Comparison of ENCODE assay signal across 9 mouse cellular contexts in genomic region chr19:3853121-3853520, GRCm38 (mm10). TPM values are rescaled to one million over a fixed set of nuclear protein-coding genes. Genes with fewer than 3 reads are reported as not detected.
DNase-seq lines count a peak whose midpoint lies in the region; ATAC-seq and TF ChIP-seq lines count a peak whose summit lies in the region.
"Had no signal": no experiment of that assay in that cellular context is flagged by ENCODE, and none has a peak within 500 bp of the region (broad histone marks: within the 10 kb centered on the region; RNA-seq: fewer than 3 reads in every experiment).

No protein-coding gene starts in this region.

- H3K4me2 ChIP-seq in heart, embryonic 11.5 days: peak overlapping the region; percentile 82
- peak overlapping the region; percentile 68 for H3K4me2 ChIP-seq in forebrain, embryonic 14.5 days (ENCODE audit: low read length)
- peak overlapping the region; percentile 100 for H3K4me2 ChIP-seq in liver, embryonic 14.5 days (ENCODE audit: low read depth)

- H3K27ac ChIP-seq in heart, embryonic 11.5 days (ENCODE audit: low read depth, low read length): no peak overlapping the region
- H3K27ac ChIP-seq in forebrain, embryonic 14.5 days (ENCODE audit: low read depth, low read length): no peak overlapping the region
- no peak overlapping the region for H3K27ac ChIP-seq in liver, embryonic 14.5 days

- peaks cover 20% of the 10 kb centered on the region for H3K4me1 ChIP-seq in heart, embryonic 11.5 days (ENCODE audit: control insufficient read depth, insufficient read depth, low read length)
- H3K4me1 ChIP-seq in forebrain, embryonic 14.5 days (ENCODE audit: control insufficient read depth, insufficient read depth, low read length): peaks cover 21% of the 10 kb centered on the region
- H3K4me1 ChIP-seq in liver, embryonic 14.5 days (replicated peaks; ENCODE audit: control insufficient read depth in 2 of 2, insufficient read depth in 2 of 2, low read length in 1 of 2): peaks cover 5 to 17% of the 10 kb centered on the region in 2 experiments

- 89% methylated on average over 10 of the region's 10 CpGs for WGBS in heart, embryonic 11.5 days (ENCODE audit: insufficient replicate concordance)
- WGBS in forebrain, embryonic 14.5 days: 91% methylated on average over 10 of the region's 10 CpGs
- 70% methylated on average over 10 of the region's 10 CpGs for WGBS in liver, embryonic 14.5 days (ENCODE audit: insufficient replicate concordance)

- peak overlapping the region; percentile 6 for H3ac ChIP-seq in C2C12 (ENCODE audit: control insufficient read depth, insufficient read length, low read depth)

- DNase-seq in heart, postnatal 14 days: no peak
- no peak for DNase-seq in forebrain, embryonic 14.5 days (ENCODE audit: low spot score)
- DNase-seq in liver, embryonic 14.5 days (ENCODE audit: low read depth in 3 of 3, low spot score in 3 of 3): no peak
- no peak for DNase-seq in frontal cortex, postnatal 14 days (ENCODE audit: low spot score in 2 of 2)
- no peak for DNase-seq in spleen, postnatal 14 days (ENCODE audit: low spot score in 2 of 2)
- no peak for DNase-seq in thymus, postnatal 0 days (ENCODE audit: low spot score)
- DNase-seq: thymus, postnatal 14 days had no signal

- intact Hi-C loops in heart, postnatal 14 days (cut with DNase I): loop anchor here (5.0 kb wide), 1 partner anchor 84 kb away; the partner anchor contains the start of gene Unc93b1

- H3K9ac ChIP-seq in heart, embryonic 11.5 days (ENCODE audit: low read depth, low read length): no peak overlapping the region
- no peak overlapping the region for H3K9ac ChIP-seq in forebrain, embryonic 14.5 days (ENCODE audit: low read length)
- H3K9ac ChIP-seq in liver, embryonic 14.5 days (replicated peaks): no peak overlapping the region

- no peaks in the 10 kb centered on the region for H3K36me3 ChIP-seq in heart, embryonic 11.5 days (ENCODE audit: control insufficient read depth, insufficient read depth, low read length)
- H3K36me3 ChIP-seq in C2C12 (ENCODE audit: control insufficient read depth, insufficient read depth): peaks cover 12% of the 10 kb centered on the region
- H3K36me3 ChIP-seq in forebrain, embryonic 14.5 days (ENCODE audit: control insufficient read depth, insufficient read depth, low read length): no peaks in the 10 kb centered on the region
- no peaks in the 10 kb centered on the region for H3K36me3 ChIP-seq in liver, embryonic 14.5 days (replicated peaks; ENCODE audit: control insufficient read depth, insufficient read depth, low read depth)

- H3K79me3 ChIP-seq in C2C12 (ENCODE audit: low read depth): peaks cover 50% of the 10 kb centered on the region

- peak overlapping the region; percentile 76 for H3K4me3 ChIP-seq in heart, embryonic 11.5 days (ENCODE audit: low read depth, low read length)
- peak overlapping the region; percentile 57 for H3K4me3 ChIP-seq in C2C12 (ENCODE audit: insufficient read depth, poor library complexity, severe bottlenecking)
- H3K4me3 ChIP-seq in forebrain, embryonic 14.5 days (ENCODE audit: low read depth, low read length): peak overlapping the region; percentile 89
- peak overlapping the region in 1 of 2 experiments; percentile 80; a peak in 2 of 4 replicates for H3K4me3 ChIP-seq in liver, embryonic 14.5 days (ENCODE audit: insufficient read depth in 1 of 2, low read depth in 2 of 2, low read length in 2 of 2)

- peaks cover 60% of the 10 kb centered on the region for H3K79me2 ChIP-seq in C2C12 (ENCODE audit: control insufficient read depth, insufficient read depth)

- TF ChIP-seq CTCF in C2C12 (IDR thresholded peaks at IDR 0.05; ENCODE audit: control insufficient read depth, insufficient read depth, insufficient read length): no peak
- no peak for TF ChIP-seq CTCF in liver, embryonic 14.5 days (IDR thresholded peaks at IDR 0.05; ENCODE audit: low read depth)

- no peak for ATAC-seq in heart, embryonic 11.5 days (replicated peaks; ENCODE audit: insufficient number of reproducible peaks, low FRiP score, low TSS enrichment)
- no peak for ATAC-seq in forebrain, embryonic 14.5 days
- ATAC-seq in liver, embryonic 14.5 days (ENCODE audit: insufficient read depth): no peak

- H3K9me3 ChIP-seq in heart, embryonic 11.5 days (replicated peaks; ENCODE audit: control insufficient read depth, low read length): no peaks in the 10 kb centered on the region
- no peaks in the 10 kb centered on the region for H3K9me3 ChIP-seq in forebrain, embryonic 14.5 days (replicated peaks; ENCODE audit: control insufficient read depth, low read length)
- H3K9me3 ChIP-seq in liver, embryonic 14.5 days (ENCODE audit: control insufficient read depth, low read length): no peaks in the 10 kb centered on the region

- no peak for TF ChIP-seq EP300 in liver, embryonic 14.5 days (IDR thresholded peaks at IDR 0.05; ENCODE audit: low read depth)

- H3K27me3 ChIP-seq in heart, embryonic 11.5 days (ENCODE audit: control insufficient read depth, insufficient read depth, low read length): no peaks in the 10 kb centered on the region
- no peaks in the 10 kb centered on the region for H3K27me3 ChIP-seq in C2C12 (ENCODE audit: control insufficient read depth, insufficient read depth, insufficient read length)
- no peaks in the 10 kb centered on the region for H3K27me3 ChIP-seq in forebrain, embryonic 14.5 days (replicated peaks; ENCODE audit: control insufficient read depth, insufficient read depth, low read length)
- no peaks in the 10 kb centered on the region for H3K27me3 ChIP-seq in liver, embryonic 14.5 days (ENCODE audit: control insufficient read depth, insufficient read depth, low read length)

TF ChIP-seq in C2C12, 6 proteins besides CTCF, POLR2A, EP300 and RAD21:
- TF ChIP-seq MYOG (IDR thresholded peaks at IDR 0.05; ENCODE audit: control insufficient read depth, extremely low read depth, insufficient read length) (no peak), USF1 (IDR thresholded peaks at IDR 0.05; ENCODE audit: low read depth) (no peak), MYOD1 (IDR thresholded peaks at IDR 0.05; ENCODE audit: control insufficient read depth, insufficient read length, low read depth) (no peak), MAX (IDR thresholded peaks at IDR 0.05) (no peak), CEBPB (IDR thresholded peaks at IDR 0.05; ENCODE audit: low read depth) (no peak), FOSL1 (IDR thresholded peaks at IDR 0.05; ENCODE audit: insufficient read depth, low read length, poor library complexity, severe bottlenecking) (no peak)
TF ChIP-seq in C2C12: peak in this region for 0.

RNA-seq across cellular contexts. Expression of gene Chka, which starts 1.5 kb away (rescaled TPM):
- polyA plus RNA-seq in heart, embryonic 11.5 days (2014; fragmentation: Nextera tagmentation; extraction: Ambion mirVana): 26.6 and 27.9 TPM in 2 replicates
- 10 to 100 TPM; 15.1 to 15.7 TPM for total RNA-seq in heart, postnatal 14 days (2021)
- polyA plus RNA-seq in C2C12 (2012; fragmentation: generic; extraction: Trizol): 30.9 TPM
- polyA plus RNA-seq in forebrain, embryonic 14.5 days (2014; fragmentation: Nextera tagmentation; extraction: Ambion mirVana): 32.0 and 49.5 TPM in 2 replicates
- polyA plus RNA-seq in liver, embryonic 14.5 days (2012; rRNA removed): 13.2 and 17.0 TPM in 2 replicates
- polyA plus RNA-seq in liver, embryonic 14.5 days (2014; fragmentation: Nextera tagmentation; extraction: Ambion mirVana): 10.3 and 13.1 TPM in 2 replicates
- polyA plus RNA-seq in thymus, postnatal 0 days (2015; fragmentation: Nextera tagmentation; extraction: Ambion mirVana): 17.8 and 26.2 TPM in 2 replicates

RNA-seq across cellular contexts. Expression of gene Tcirg1, which starts 53.8 kb away (rescaled TPM):
- polyA plus RNA-seq in heart, embryonic 11.5 days (2014; fragmentation: Nextera tagmentation; extraction: Ambion mirVana): 16.2 and 18.7 TPM in 2 replicates
- 10 to 100 TPM; 16.0 to 20.4 TPM for total RNA-seq in heart, postnatal 14 days (2021)
- 61.1 TPM for polyA plus RNA-seq in C2C12 (2012; fragmentation: generic; extraction: Trizol)
- polyA plus RNA-seq in forebrain, embryonic 14.5 days (2014; fragmentation: Nextera tagmentation; extraction: Ambion mirVana): 5.8 and 9.1 TPM in 2 replicates
- 47.1 and 48.6 TPM in 2 replicates for polyA plus RNA-seq in liver, embryonic 14.5 days (2012; rRNA removed)
- polyA plus RNA-seq in liver, embryonic 14.5 days (2014; fragmentation: Nextera tagmentation; extraction: Ambion mirVana): 15.4 and 15.6 TPM in 2 replicates
- 48.7 and 50.1 TPM in 2 replicates for polyA plus RNA-seq in thymus, postnatal 0 days (2015; fragmentation: Nextera tagmentation; extraction: Ambion mirVana)

RNA-seq across cellular contexts. Expression of gene Ndufs8, which starts 59.5 kb away (rescaled TPM):
- 364 and 376 TPM in 2 replicates for polyA plus RNA-seq in heart, embryonic 11.5 days (2014; fragmentation: Nextera tagmentation; extraction: Ambion mirVana)
- total RNA-seq in heart, postnatal 14 days (2021): 100 to 1,000 TPM; 438 to 441 TPM
- polyA plus RNA-seq in C2C12 (2012; fragmentation: generic; extraction: Trizol): 309 TPM
- polyA plus RNA-seq in forebrain, embryonic 14.5 days (2014; fragmentation: Nextera tagmentation; extraction: Ambion mirVana): 243 and 301 TPM in 2 replicates
- 118 and 126 TPM in 2 replicates for polyA plus RNA-seq in liver, embryonic 14.5 days (2012; rRNA removed)
- polyA plus RNA-seq in liver, embryonic 14.5 days (2014; fragmentation: Nextera tagmentation; extraction: Ambion mirVana): 209 and 219 TPM in 2 replicates
- polyA plus RNA-seq in thymus, postnatal 0 days (2015; fragmentation: Nextera tagmentation; extraction: Ambion mirVana): 333 and 338 TPM in 2 replicates
